Mouse (Mus musculus) olfactory bulb, adult 2 months (tissue): ENCODE measurements around the gene Pik3r3. TPM values are rescaled to one million over a fixed set of nuclear protein-coding genes. Genes with fewer than 3 reads are reported as not detected.
"Not testable (repeated sequence)": the region's sequence is repeated elsewhere in the genome, so short reads cannot be mapped to it uniquely, and the experiment has no call there.

Source experiments
- H3K27ac ChIP-seq: fragments of 200-500 bp; 2 replicates; pipeline ENCODE4 v1.5.1; 2012; ENCODE audit warnings: low read depth, low read length; ENCODE audit not compliant: insufficient read depth
- H3K4me1 ChIP-seq: fragments of 200-500 bp; 2 replicates; pipeline ENCODE4 v1.6.1; 2012; ENCODE audit warnings: low read length; ENCODE audit not compliant: control insufficient read depth, insufficient read depth
- H3K4me3 ChIP-seq: fragments of 200-500 bp; 2 replicates; pipeline ENCODE4 v1.5.1; 2012; ENCODE audit warnings: mild to moderate bottlenecking, low read depth, low read length, moderate library complexity; ENCODE audit not compliant: insufficient read depth
- CTCF ChIP-seq: fragments of 200-500 bp; IDR thresholded peaks from 2 replicates; pipeline ENCODE4 v1.5.1; 2012; ENCODE audit warnings: low read depth, mild to moderate bottlenecking, low read length, moderate library complexity; ENCODE audit not compliant: insufficient read depth
- POLR2A ChIP-seq: fragments of 200-500 bp; IDR thresholded peaks from 2 replicates; pipeline ENCODE4 v1.6.1; 2012; ENCODE audit warnings: mild to moderate bottlenecking, low read depth, low read length, moderate library complexity; ENCODE audit not compliant: insufficient read depth
- WGBS: fragments of 180-500 bp; shearing (Covaris S2); methylation state at CpG from one replicate; pipeline ENCODE4 v1.1.7; 2018; 5-methylcytosine and 5-hydroxymethylcytosine counted together
- polyA plus RNA-seq: library from polyadenylated mRNA; stranded (reverse); fragments of >200 nt; gene quantifications from 2 replicates; pipeline ENCODE4 v1.2.4, GENCODE M21; 2012; ENCODE audit warnings: low replicate concordance; ENCODE audit not compliant: missing spikeins, insufficient read depth, insufficient read length

The Pik3r3 gene
- polyA plus RNA-seq, 1 experiment = not detected

GRCm38 (mm10) chr4:116217046-116217445 lies 4.4 kb upstream of the Pik3r3 start:
- Histone ChIP-seq H3K27ac (no peak overlapping the region), H3K4me3 (no peak overlapping the region), H3K4me1 (no peaks in the 10 kb centered on the region)
- WGBS = 19% methylated on average over 2 of the region's 2 CpGs
- TF ChIP-seq POLR2A (no peak), CTCF (no peak)

GRCm38 (mm10) chr4:116217661-116218060 lies 3.8 kb upstream of the Pik3r3 start:
- 86% methylated on average over 1 of the region's 1 CpGs for WGBS
- not testable (repeated sequence) for H3K4me3 ChIP-seq, H3K4me1 ChIP-seq, H3K27ac ChIP-seq

- no peak overlapping the region for H3K27ac ChIP-seq
- 77% methylated on average over 1 of the region's 1 CpGs for WGBS
- no peak overlapping the region for H3K4me3 ChIP-seq
- no peaks in the 10 kb centered on the region for H3K4me1 ChIP-seq
- TF ChIP-seq POLR2A (no peak), CTCF (no peak)
Measured at GRCm38 (mm10) chr4:116219056-116219455, 2.4 kb upstream of the Pik3r3 start.

GRCm38 (mm10) chr4:116220071-116220650 lies 1.3 kb upstream of the Pik3r3 start:
- WGBS = 3% methylated on average over 6 of the region's 6 CpGs
- H3K4me1 ChIP-seq = no peaks in the 10 kb centered on the region; the same call in 1 of the 2 replicates
- peak overlapping the region; percentile 95 for H3K4me3 ChIP-seq
- TF ChIP-seq CTCF = no peak
- TF ChIP-seq POLR2A = no peak
- peak overlapping the region; percentile 59; the same call in 1 of the 2 replicates for H3K27ac ChIP-seq

- 1% methylated on average over 26 of the region's 26 CpGs for WGBS
- Histone ChIP-seq H3K4me1 (no peaks in the 10 kb centered on the region; the same call in 1 of the 2 replicates), H3K4me3 (peak overlapping the region; percentile 95), H3K27ac (peak overlapping the region; percentile 99)
- TF ChIP-seq CTCF (no peak), POLR2A (peak; percentile 77)
Measured at GRCm38 (mm10) chr4:116220780-116221139, 658 bp upstream of the Pik3r3 start.

GRCm38 (mm10) chr4:116221996-116222842 lies 801 bp downstream of the Pik3r3 start:
- peak overlapping the region; percentile 89 for H3K4me3 ChIP-seq
- no peaks in the 10 kb centered on the region; the same call in 1 of the 2 replicates for H3K4me1 ChIP-seq
- TF ChIP-seq POLR2A (no peak), CTCF (no peak)
- under 1% methylated on average over 23 of the region's 23 CpGs for WGBS
- peak overlapping the region; percentile 100 for H3K27ac ChIP-seq

GRCm38 (mm10) chr4:116222843-116223119 lies 1.4 kb downstream of the Pik3r3 start:
- TF ChIP-seq CTCF (no peak), POLR2A (no peak)
- WGBS = 2% methylated on average over 6 of the region's 6 CpGs
- H3K27ac ChIP-seq = 0 out of 2 replicates have a peak overlapping the region, but pooled peaks have one; percentile 100

GRCm38 (mm10) chr4:116243377-116243776 lies 22.0 kb downstream of the Pik3r3 start:
- Histone ChIP-seq H3K4me1 (no peaks in the 10 kb centered on the region), H3K27ac (no peak overlapping the region), H3K4me3 (no peak overlapping the region)
- 47% methylated on average over 3 of the region's 3 CpGs for WGBS
- no peak for TF ChIP-seq CTCF
- TF ChIP-seq POLR2A = no peak

More at GRCm38 (mm10) chr4:116222843-116223119, 1.4 kb downstream of the Pik3r3 start:
- Histone ChIP-seq H3K4me3 (no peak overlapping the region), H3K4me1 (no peaks in the 10 kb centered on the region; the same call in 1 of the 2 replicates)

- Histone ChIP-seq H3K4me3 (no peak overlapping the region), H3K4me1 (no peaks in the 10 kb centered on the region), H3K27ac (no peak overlapping the region)
- 69% methylated on average over 2 of the region's 2 CpGs for WGBS
- TF ChIP-seq POLR2A (no peak), CTCF (no peak)
Measured at GRCm38 (mm10) chr4:116244240-116244639, 22.8 kb downstream of the Pik3r3 start.

- WGBS = 52% methylated on average over 3 of the region's 3 CpGs
- H3K27ac ChIP-seq, H3K4me1 ChIP-seq, H3K4me3 ChIP-seq: not testable (repeated sequence)
Measured at GRCm38 (mm10) chr4:116245926-116246325, 24.5 kb downstream of the Pik3r3 start.
